Mouse (Mus musculus) embryonic facial prominence, embryonic 11.5 days (tissue): ENCODE measurements at regions not wholly inside any gene's neighbourhood (a gene's known extent, or its start where the extent isn't known, plus 50 kb on each side); places are given as distances from the start of the nearest gene placed in this dataset.

Experiments used
- ATAC-seq: fragments of 200-750 bp; cut with Nextera tagmentation; replicated peaks from 2 replicates; pipeline ENCODE4 v1.8.0; 2017; ENCODE audit warnings: low read depth; ENCODE audit not compliant: insufficient number of reproducible peaks, low FRiP score, low TSS enrichment
- DNase-seq: peaks from one replicate; pipeline ENCODE4 v3.0.0-alpha.2; 2015; ENCODE audit warnings: low spot score
- H3K27ac ChIP-seq: fragments of 300-500 bp; sonication (generic); replicated peaks from 2 replicates; pipeline ENCODE4 v1.5.1; 2014; ENCODE audit warnings: mild to moderate bottlenecking, low read depth, low read length, control low read depth
- H3K27me3 ChIP-seq: fragments of 300-500 bp; sonication (generic); 2 replicates; pipeline ENCODE4 v1.6.1; 2014; ENCODE audit warnings: mild to moderate bottlenecking, low read length, moderate library complexity, mixed read lengths; ENCODE audit not compliant: control insufficient read depth, insufficient read depth
- H3K36me3 ChIP-seq: fragments of 300-500 bp; sonication (generic); replicated peaks from 2 replicates; pipeline ENCODE4 v1.6.1; 2014; ENCODE audit warnings: low read depth, mild to moderate bottlenecking, low read length, moderate library complexity, mixed read lengths; ENCODE audit not compliant: control insufficient read depth, insufficient read depth
- H3K4me1 ChIP-seq: fragments of 300-500 bp; sonication (generic); 2 replicates; pipeline ENCODE4 v1.6.1; 2014; ENCODE audit warnings: low read length, mixed read lengths; ENCODE audit not compliant: control insufficient read depth, insufficient read depth
- H3K4me2 ChIP-seq: fragments of 300-500 bp; sonication (generic); 2 replicates; pipeline ENCODE4 v1.6.1; 2014; ENCODE audit warnings: low read depth, mild to moderate bottlenecking, control low read depth, low read length, moderate library complexity
- H3K4me3 ChIP-seq: fragments of 300-500 bp; sonication (generic); 2 replicates; pipeline ENCODE4 v1.5.1; 2014; ENCODE audit warnings: low read depth, low read length, control low read depth
- H3K9ac ChIP-seq: fragments of 300-500 bp; sonication (generic); replicated peaks from 2 replicates; pipeline ENCODE4 v1.6.1; 2014; ENCODE audit warnings: mild to moderate bottlenecking, control low read depth, low read length
- H3K9me3 ChIP-seq: fragments of 300-500 bp; sonication (generic); replicated peaks from 2 replicates; pipeline ENCODE4 v1.6.1; 2016; ENCODE audit warnings: mild to moderate bottlenecking, low read length, inconsistent platforms, mixed read lengths; ENCODE audit not compliant: control insufficient read depth
- WGBS: fragments of 180-500 bp; shearing (Covaris S2); extraction: QIAGEN DNeasy Blood & Tissue Kit; methylation state at CpG from one replicate; pipeline ENCODE4 v1.1.7; 2014; 5-methylcytosine and 5-hydroxymethylcytosine counted together

DNA sequence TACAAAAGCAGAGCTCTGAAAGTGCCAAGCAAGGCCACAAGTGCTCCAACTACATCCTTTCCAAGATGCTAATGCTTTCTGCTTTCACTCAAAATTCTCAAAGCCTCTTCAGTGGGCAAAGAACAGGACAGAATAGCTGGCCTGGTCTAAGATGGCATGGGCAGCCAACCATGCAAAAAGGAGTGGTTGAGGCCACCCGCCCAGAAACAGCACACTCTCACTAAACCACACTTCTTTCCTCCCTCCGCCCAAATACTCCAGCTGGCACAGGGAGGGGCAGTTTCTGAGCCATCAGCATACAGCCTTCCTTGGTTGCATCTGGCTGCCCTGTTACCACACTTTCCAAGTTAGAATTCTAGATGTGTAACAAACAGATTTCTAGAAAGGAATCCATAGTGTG, 55.4 kb upstream of the Picalm start:
- no peaks in the 10 kb centered on the region for H3K36me3 ChIP-seq
- no peak overlapping the region for H3K27ac ChIP-seq
- no peak overlapping the region for H3K9ac ChIP-seq
- no peak for DNase-seq
- no peaks in the 10 kb centered on the region for H3K4me1 ChIP-seq
- H3K4me2 ChIP-seq = no peak overlapping the region
- H3K27me3 ChIP-seq = no peaks in the 10 kb centered on the region
- WGBS = 87% methylated on average over 2 of the region's 2 CpGs
- H3K4me3 ChIP-seq = no peak overlapping the region
- no peaks in the 10 kb centered on the region for H3K9me3 ChIP-seq
- no peak for ATAC-seq

DNA sequence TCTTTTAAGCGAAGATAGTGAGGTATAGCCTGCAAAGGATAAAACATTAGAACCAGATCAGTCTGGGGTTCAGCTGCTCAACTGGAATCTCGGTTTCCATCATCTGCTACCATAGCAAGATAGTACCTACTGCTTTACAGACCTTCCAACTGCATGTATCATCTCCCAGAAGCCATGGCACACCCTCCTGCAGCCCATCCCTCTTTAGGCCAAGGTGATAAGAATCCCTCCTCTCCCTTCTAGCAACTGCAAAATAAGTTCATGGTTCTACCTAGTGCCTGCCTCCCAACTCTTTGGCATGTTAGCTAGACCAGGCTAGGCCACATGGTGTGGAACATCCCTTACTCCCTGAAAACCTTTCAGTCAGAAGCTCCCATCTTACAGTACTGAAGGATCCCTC, 52.4 kb upstream of the Picalm start:
- H3K9me3 ChIP-seq = no peaks in the 10 kb centered on the region
- H3K36me3 ChIP-seq = no peaks in the 10 kb centered on the region
- no peaks in the 10 kb centered on the region for H3K4me1 ChIP-seq
- H3K27me3 ChIP-seq = no peaks in the 10 kb centered on the region
- 88% methylated on average over 2 of the region's 2 CpGs for WGBS
- H3K4me3 ChIP-seq = no peak overlapping the region
- ATAC-seq = no peak
- no peak overlapping the region for H3K9ac ChIP-seq
- H3K4me2 ChIP-seq = no peak overlapping the region
- DNase-seq = no peak
- H3K27ac ChIP-seq = no peak overlapping the region

DNA sequence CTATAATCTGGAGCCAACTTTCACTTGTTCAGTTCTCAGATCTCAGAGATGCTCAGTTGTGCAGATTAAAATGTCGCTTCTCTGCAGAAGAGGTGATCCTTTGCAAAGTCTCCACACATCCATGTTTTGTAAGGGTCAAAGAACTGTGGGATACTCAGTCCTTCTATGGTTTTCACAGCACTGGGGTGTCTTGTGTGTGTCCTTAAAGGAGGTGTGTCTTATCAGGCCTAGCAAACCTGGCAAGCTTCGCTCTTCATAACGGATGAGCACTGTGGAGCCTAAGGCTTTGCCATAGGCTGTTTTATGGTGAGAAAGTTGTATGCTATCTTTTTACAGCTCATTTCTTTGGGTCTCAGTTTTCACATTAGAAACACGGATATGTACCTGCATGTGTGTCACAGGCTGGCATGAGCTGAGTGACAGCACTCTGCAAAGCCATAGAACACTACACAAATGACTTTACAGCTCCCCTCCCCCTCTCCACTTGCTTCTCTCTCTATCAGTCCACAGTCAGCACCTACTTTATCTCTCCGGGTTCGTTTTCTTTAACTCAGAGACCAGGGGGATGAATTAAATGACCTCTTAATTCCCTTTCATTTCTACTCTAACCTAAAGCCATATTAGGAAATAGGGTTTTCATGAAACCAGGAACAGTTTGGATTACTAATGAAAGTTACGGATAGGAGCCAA, 49.8 kb upstream of the Picalm start:
- Histone ChIP-seq H3K27ac (no peak overlapping the region), H3K9me3 (no peaks in the 10 kb centered on the region), H3K36me3 (no peaks in the 10 kb centered on the region), H3K9ac (no peak overlapping the region), H3K4me1 (no peaks in the 10 kb centered on the region), H3K27me3 (no peaks in the 10 kb centered on the region), H3K4me3 (no peak overlapping the region), H3K4me2 (no peak overlapping the region)
- WGBS = 75% methylated on average over 7 of the region's 7 CpGs
- DNase-seq = no peak
- no peak for ATAC-seq
